Comparison of ENCODE assay signal across 14 mouse cellular contexts in genomic region chr17:83061843-83062242, GRCm38 (mm10).
"Had no signal": no experiment of that assay in that cellular context is flagged by ENCODE, and none has a peak within 500 bp of the region (broad histone marks: within the 10 kb centered on the region; RNA-seq: fewer than 3 reads in every experiment).

No protein-coding gene starts in this region.

- H3K9ac ChIP-seq: limb, embryonic 15.5 days; liver, embryonic 12.5 days; lung, embryonic 14.5 days; midbrain, embryonic 13.5 days had no signal

- H3K27me3 ChIP-seq: liver, embryonic 12.5 days; megakaryocyte, embryonic 14.5 days had no signal

- H3K4me3 ChIP-seq: limb, embryonic 15.5 days; liver, embryonic 12.5 days; megakaryocyte, embryonic 14.5 days; midbrain, embryonic 13.5 days had no signal

- H3K27ac ChIP-seq: limb, embryonic 15.5 days; liver, embryonic 12.5 days; midbrain, embryonic 13.5 days had no signal

- H3K36me3 ChIP-seq: limb, embryonic 15.5 days; liver, embryonic 12.5 days; midbrain, embryonic 13.5 days had no signal

- DNase-seq: kidney, adult 8-10 months; kidney, postnatal 36 days; left cerebral cortex, postnatal 4 days; lung, embryonic 14.5 days; lung, postnatal 10 days; lung, postnatal 4 days; right cerebral cortex, adult 18-20 months; right cerebral cortex, postnatal 25 days; thymus, adult 18-20 months; thymus, postnatal 14 days had no signal

- H3K9me3 ChIP-seq: limb, embryonic 15.5 days; liver, embryonic 12.5 days; megakaryocyte, embryonic 14.5 days; midbrain, embryonic 13.5 days had no signal

- H3K4me1 ChIP-seq: liver, embryonic 12.5 days; megakaryocyte, embryonic 14.5 days; midbrain, embryonic 13.5 days had no signal

- ATAC-seq: liver, embryonic 12.5 days; midbrain, embryonic 13.5 days had no signal

- H3K4me2 ChIP-seq: limb, embryonic 15.5 days; liver, embryonic 12.5 days; lung, embryonic 14.5 days; midbrain, embryonic 13.5 days had no signal
